Mouse (Mus musculus): ENCODE results near the gene Ces1e.
"Not testable (repeated sequence)": the region's sequence is repeated elsewhere in the genome, so short reads cannot be mapped to it uniquely, and the experiment has no call there.

DNA sequence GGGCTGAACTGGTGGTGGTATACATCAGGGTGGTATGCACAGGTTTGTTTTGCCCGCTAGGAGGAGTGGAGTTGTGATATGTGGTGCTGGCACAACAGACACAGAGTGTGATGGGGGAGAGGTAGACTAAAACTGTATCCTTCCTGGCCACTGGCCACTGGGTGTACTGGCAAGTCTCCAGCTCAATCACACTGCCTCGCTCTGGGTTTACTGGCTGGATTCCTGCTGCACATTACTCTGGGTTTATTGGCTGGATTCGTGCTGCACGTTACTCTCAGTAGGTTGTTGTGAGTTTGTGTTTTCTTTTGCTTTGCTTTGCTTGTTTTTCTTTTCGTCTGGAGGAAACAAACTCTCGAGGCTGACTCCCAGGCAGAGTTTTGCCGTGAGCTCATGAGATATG lies 30.3 kb downstream of the Ces1e start:
- TF ChIP-seq FLI1 (IDR thresholded peaks at IDR 0.05; ENCODE audit: low read length); GATA1 (IDR thresholded peaks at IDR 0.05; ENCODE audit: borderline replicate concordance, low read length): not testable (repeated sequence)

Measured in megakaryocyte, embryonic 14.5 days (primary cell).